11 mouse cellular contexts compared by ENCODE assay signal in the genomic region with DNA sequence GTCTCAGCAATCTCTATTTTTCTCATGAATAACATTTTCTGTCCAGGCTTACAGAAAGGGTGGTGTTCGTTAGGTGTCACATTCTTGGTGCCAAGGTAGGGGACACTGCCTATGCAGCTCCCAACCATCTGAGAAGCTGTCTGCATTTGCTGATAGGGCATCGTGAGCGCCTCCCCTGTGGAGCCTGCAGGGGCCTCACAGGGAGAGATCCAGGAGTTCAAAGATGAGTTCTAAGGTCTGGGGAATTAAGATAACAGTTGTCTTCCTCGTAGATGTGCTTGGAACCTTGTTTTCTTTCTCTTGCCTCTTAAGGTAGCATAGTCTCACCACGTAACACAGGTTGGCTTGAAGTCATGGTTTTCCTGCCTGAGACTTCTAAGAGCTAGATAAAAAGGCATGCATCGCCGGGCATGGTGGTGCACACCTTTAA. TPM values are rescaled to one million over a fixed set of nuclear protein-coding genes. Genes with fewer than 3 reads are reported as not detected.
DNase-seq lines count a peak whose midpoint lies in the region; ATAC-seq lines count a peak whose summit lies in the region.
"Had no signal": no experiment of that assay in that cellular context is flagged by ENCODE, and none has a peak within 500 bp of the region (broad histone marks: within the 10 kb centered on the region; RNA-seq: fewer than 3 reads in every experiment).

No protein-coding gene starts in this region.

- H3K27ac ChIP-seq in heart, embryonic 15.5 days = peak overlapping the region; percentile 38; the same call in 1 of the 2 replicates
- H3K27ac ChIP-seq in midbrain, embryonic 11.5 days (ENCODE audit: low read depth, low read length) = no peak overlapping the region

- no peaks in the 10 kb centered on the region for H3K9me3 ChIP-seq in heart, embryonic 15.5 days (replicated peaks)
- no peaks in the 10 kb centered on the region for H3K9me3 ChIP-seq in midbrain, embryonic 11.5 days (ENCODE audit: control insufficient read depth, low read length)

- no peak overlapping the region for H3K4me2 ChIP-seq in heart, embryonic 15.5 days
- H3K4me2 ChIP-seq in midbrain, embryonic 11.5 days = no peak overlapping the region

- WGBS in heart, embryonic 15.5 days = 61% methylated on average over 7 of the region's 7 CpGs
- 84% methylated on average over 7 of the region's 7 CpGs for WGBS in midbrain, embryonic 11.5 days

- no peaks in the 10 kb centered on the region for H3K36me3 ChIP-seq in heart, embryonic 15.5 days
- H3K36me3 ChIP-seq in midbrain, embryonic 11.5 days (ENCODE audit: control insufficient read depth, insufficient read depth, low read length) = no peaks in the 10 kb centered on the region

- ATAC-seq in heart, embryonic 15.5 days (replicated peaks; ENCODE audit: insufficient number of reproducible peaks, insufficient read depth, low FRiP score, low read depth) = no peak; the same call in 1 of the 2 replicates
- peak; percentile 39 to 55; a peak in 2 of 4 replicates for ATAC-seq in hematopoietic stem cell, adult 5-6 weeks (replicated peaks in 1 of 2; ENCODE audit: insufficient read depth in 1 of 2, low FRiP score in 2 of 2, low TSS enrichment in 1 of 2, low read depth in 1 of 2, poor library complexity in 2 of 2, severe bottlenecking in 2 of 2)
- peak; percentile 88 for ATAC-seq in megakaryocyte progenitor cell, adult 5-6 weeks (replicated peaks; ENCODE audit: poor library complexity)
- no peak for ATAC-seq in midbrain, embryonic 11.5 days (ENCODE audit: low FRiP score)
- ATAC-seq: forebrain, embryonic 14.5 days; hindbrain, embryonic 16.5 days had no signal

- peaks cover 14% of the 10 kb centered on the region for H3K4me1 ChIP-seq in heart, embryonic 15.5 days (replicated peaks)
- H3K4me1 ChIP-seq in midbrain, embryonic 11.5 days (ENCODE audit: control insufficient read depth, insufficient read depth, low read length) = no peaks in the 10 kb centered on the region

- no peaks in the 10 kb centered on the region for H3K27me3 ChIP-seq in heart, embryonic 15.5 days
- no peaks in the 10 kb centered on the region for H3K27me3 ChIP-seq in midbrain, embryonic 11.5 days (ENCODE audit: control insufficient read depth, insufficient read depth, low read length)

- H3K9ac ChIP-seq in heart, embryonic 15.5 days = no peak overlapping the region
- H3K9ac ChIP-seq in midbrain, embryonic 11.5 days (ENCODE audit: low read length) = no peak overlapping the region

- DNase-seq in heart, adult 18-20 months = no peak
- DNase-seq in MEL-GATA-1-ER (ENCODE audit: extremely low read depth, low read depth) = peak; percentile 94
- DNase-seq in MN1 (ENCODE audit: low spot score) = no peak
- no peak for DNase-seq in midbrain, embryonic 11.5 days (ENCODE audit: low spot score, missing footprints)
- no peak for DNase-seq in Muller cell, postnatal 12 days (ENCODE audit: inconsistent ontology term)
- DNase-seq: cerebellum, adult 9-11 months had no signal

- H3K4me3 ChIP-seq in heart, embryonic 15.5 days = no peak overlapping the region
- no peak overlapping the region for H3K4me3 ChIP-seq in midbrain, embryonic 11.5 days (ENCODE audit: low read depth, low read length)

RNA-seq across cellular contexts. Expression of a gene that starts 35.9 kb away (rescaled TPM):
- polyA plus RNA-seq in heart, embryonic 15.5 days (2015; fragmentation: Nextera tagmentation; extraction: Ambion mirVana) = 57.9 and 58.9 TPM in 2 replicates
- total RNA-seq in heart, adult 18-20 months (2021) = 100 to 1,000 TPM; 115 to 133 TPM
- 55.1 and 57.3 TPM in 2 replicates for total RNA-seq in hematopoietic stem cell, adult 5-6 weeks (2017)
- 42.7 and 46.2 TPM in 2 replicates for total RNA-seq in megakaryocyte progenitor cell, adult 5-6 weeks (2015)
- total RNA-seq in megakaryocyte progenitor cell, adult 5-6 weeks (2017) = 36.6 and 39.2 TPM in 2 replicates
- 8.1 and 8.5 TPM in 2 replicates for polyA plus RNA-seq in midbrain, embryonic 11.5 days (2014; fragmentation: Nextera tagmentation; extraction: Ambion mirVana)

RNA-seq across cellular contexts. Expression of a gene that starts 43.2 kb away (rescaled TPM):
- polyA plus RNA-seq in heart, embryonic 15.5 days (2015; fragmentation: Nextera tagmentation; extraction: Ambion mirVana) = 32.7 and 43.0 TPM in 2 replicates
- 10 to 100 TPM; 19.0 to 23.1 TPM for total RNA-seq in heart, adult 18-20 months (2021)
- 46.4 and 55.3 TPM in 2 replicates for total RNA-seq in hematopoietic stem cell, adult 5-6 weeks (2017)
- 32.2 and 33.3 TPM in 2 replicates for total RNA-seq in megakaryocyte progenitor cell, adult 5-6 weeks (2015)
- total RNA-seq in megakaryocyte progenitor cell, adult 5-6 weeks (2017) = 34.7 and 36.3 TPM in 2 replicates
- 49.9 and 53.8 TPM in 2 replicates for polyA plus RNA-seq in midbrain, embryonic 11.5 days (2014; fragmentation: Nextera tagmentation; extraction: Ambion mirVana)

RNA-seq across cellular contexts. Expression of a gene that starts 50.3 kb away (rescaled TPM):
- polyA plus RNA-seq in heart, embryonic 15.5 days (2015; fragmentation: Nextera tagmentation; extraction: Ambion mirVana) = not detected in 2 replicates
- total RNA-seq in heart, adult 18-20 months (2021) = not detected
- not detected in 2 replicates for total RNA-seq in hematopoietic stem cell, adult 5-6 weeks (2017)
- total RNA-seq in megakaryocyte progenitor cell, adult 5-6 weeks (2015) = not detected in 2 replicates
- not detected in 2 replicates for total RNA-seq in megakaryocyte progenitor cell, adult 5-6 weeks (2017)
- polyA plus RNA-seq in midbrain, embryonic 11.5 days (2014; fragmentation: Nextera tagmentation; extraction: Ambion mirVana) = not detected in 2 replicates
- polyA plus RNA-seq: forebrain, embryonic 14.5 days; hindbrain, embryonic 16.5 days had no signal

Comparison
In these comparisons a context has a peak if more than half of its experiments do, and no peak if none do; other contexts are left out.
1. ATAC-seq: peak in hematopoietic stem cell, adult 5-6 weeks (2 of 2) and megakaryocyte progenitor cell, adult 5-6 weeks (single experiment); none in heart, embryonic 15.5 days (single experiment) and midbrain, embryonic 11.5 days (single experiment).